Comparison of ENCODE assay signal across 17 mouse cellular contexts in the genomic region with DNA sequence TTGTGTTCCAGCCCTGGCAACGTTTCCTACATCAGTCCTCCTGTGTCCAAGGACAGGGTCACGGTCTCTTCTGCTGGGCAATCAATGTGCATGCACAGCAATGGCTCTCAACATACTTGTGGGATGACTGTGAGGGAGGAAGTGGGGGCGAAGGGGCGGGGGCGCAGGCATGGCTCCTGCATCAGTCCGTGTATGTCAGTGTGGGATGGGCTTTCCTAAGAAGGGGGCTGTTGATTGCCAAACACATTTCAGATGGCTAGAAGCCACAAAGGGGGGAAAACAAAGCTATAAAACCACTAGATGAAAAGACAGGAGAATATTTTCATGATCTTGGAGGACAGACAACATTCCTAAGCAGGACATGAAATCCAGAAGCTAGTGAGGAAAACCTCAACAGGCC.
DNase-seq lines count a peak whose midpoint lies in the region; ATAC-seq and TF ChIP-seq lines count a peak whose summit lies in the region.
"Had no signal": no experiment of that assay in that cellular context is flagged by ENCODE, and none has a peak within 500 bp of the region (broad histone marks: within the 10 kb centered on the region; RNA-seq: fewer than 3 reads in every experiment).

No protein-coding gene starts in this region.

- H3ac ChIP-seq in myocyte (ENCODE audit: control insufficient read depth, insufficient read length) = no peak overlapping the region

- H3K4me1 ChIP-seq in kidney, postnatal 0 days (replicated peaks; ENCODE audit: insufficient read depth, low read length) = no peaks in the 10 kb centered on the region
- H3K4me1 ChIP-seq in embryonic fibroblast, embryonic 13.5 days (ENCODE audit: control insufficient read depth, insufficient read depth, low read length) = no peaks in the 10 kb centered on the region
- H3K4me1 ChIP-seq in hindbrain, postnatal 0 days (ENCODE audit: insufficient read depth, low read length) = no peaks in the 10 kb centered on the region
- H3K4me1 ChIP-seq: forebrain, embryonic 10.5 days; hindbrain, embryonic 13.5 days; midbrain, embryonic 12.5 days had no signal

- no peak overlapping the region for H3K9ac ChIP-seq in kidney, postnatal 0 days (ENCODE audit: low read depth, low read length)
- no peak overlapping the region for H3K9ac ChIP-seq in hindbrain, postnatal 0 days (replicated peaks; ENCODE audit: low read length)
- H3K9ac ChIP-seq: hindbrain, embryonic 13.5 days; midbrain, embryonic 12.5 days had no signal

- H3K79me2 ChIP-seq in myocyte (ENCODE audit: control insufficient read depth, insufficient read depth) = no peaks in the 10 kb centered on the region

- no peaks in the 10 kb centered on the region for H3K9me3 ChIP-seq in kidney, postnatal 0 days (replicated peaks; ENCODE audit: low read length)
- no peaks in the 10 kb centered on the region for H3K9me3 ChIP-seq in hindbrain, postnatal 0 days (ENCODE audit: low read length)
- H3K9me3 ChIP-seq: forebrain, embryonic 10.5 days; hindbrain, embryonic 13.5 days; midbrain, embryonic 12.5 days had no signal

- no peaks in the 10 kb centered on the region for H3K27me3 ChIP-seq in kidney, postnatal 0 days (ENCODE audit: insufficient read depth, low read length)
- H3K27me3 ChIP-seq in myocyte (ENCODE audit: control insufficient read depth, insufficient read depth, insufficient read length) = no peaks in the 10 kb centered on the region
- H3K27me3 ChIP-seq in hindbrain, postnatal 0 days (ENCODE audit: insufficient read depth, low read length) = no peaks in the 10 kb centered on the region
- H3K27me3 ChIP-seq: hindbrain, embryonic 13.5 days; midbrain, embryonic 12.5 days had no signal

- no peak for ATAC-seq in kidney, postnatal 0 days (replicated peaks; ENCODE audit: low FRiP score, low read depth)
- ATAC-seq in hindbrain, postnatal 0 days = no peak
- ATAC-seq: intestine, embryonic 16.5 days had no signal

- TF ChIP-seq POLR2A in embryonic fibroblast, embryonic 13.5 days (IDR thresholded peaks at IDR 0.05; ENCODE audit: low read depth, low read length) = no peak
- TF ChIP-seq POLR2A in myocyte (IDR thresholded peaks at IDR 0.05; ENCODE audit: insufficient read length, low read depth) = peak; percentile 42

- DNase-seq in kidney, postnatal 0 days (ENCODE audit: low spot score) = peak; percentile 41
- DNase-seq in kidney, adult 18-20 months = no peak
- DNase-seq in NIH3T3 (ENCODE audit: low read depth) = peak; percentile 73
- DNase-seq in hindbrain, postnatal 0 days (ENCODE audit: low spot score) = no peak
- no peak for DNase-seq in cerebellum, postnatal 36 days
- DNase-seq: cerebellum, postnatal 25 days; heart, postnatal 10 days; liver; lung, adult 18-20 months; lung, postnatal 36 days; right cerebral cortex, postnatal 25 days had no signal

- H3K4me2 ChIP-seq in kidney, postnatal 0 days (ENCODE audit: low read length) = no peak overlapping the region
- peak overlapping the region; percentile 82 for H3K4me2 ChIP-seq in myocyte (ENCODE audit: low read depth)
- H3K4me2 ChIP-seq in hindbrain, postnatal 0 days (ENCODE audit: low read depth, low read length) = no peak overlapping the region
- H3K4me2 ChIP-seq: hindbrain, embryonic 13.5 days; midbrain, embryonic 12.5 days had no signal

- TF ChIP-seq CTCF in kidney, postnatal 0 days (IDR thresholded peaks at IDR 0.05; ENCODE audit: low read depth) = no peak
- no peak for TF ChIP-seq CTCF in embryonic fibroblast, embryonic 13.5 days (IDR thresholded peaks at IDR 0.05; ENCODE audit: borderline replicate concordance, insufficient read depth, low read length)
- TF ChIP-seq CTCF in hindbrain, postnatal 0 days (IDR thresholded peaks at IDR 0.05; ENCODE audit: low read depth) = no peak

- 75% methylated on average over 6 of the region's 6 CpGs for WGBS in kidney, postnatal 0 days
- WGBS in hindbrain, postnatal 0 days = 92% methylated on average over 6 of the region's 6 CpGs

- no peak overlapping the region for H3K4me3 ChIP-seq in kidney, postnatal 0 days (replicated peaks; ENCODE audit: low read depth, low read length)
- no peak overlapping the region for H3K4me3 ChIP-seq in embryonic fibroblast, embryonic 13.5 days (ENCODE audit: insufficient read depth, low read length)
- H3K4me3 ChIP-seq in myocyte = peak overlapping the region; percentile 17
- no peak overlapping the region for H3K4me3 ChIP-seq in hindbrain, postnatal 0 days (ENCODE audit: low read length)
- H3K4me3 ChIP-seq: forebrain, embryonic 10.5 days; hindbrain, embryonic 13.5 days; midbrain, embryonic 12.5 days had no signal

- H3K36me3 ChIP-seq in kidney, postnatal 0 days (ENCODE audit: insufficient read depth, low read length) = no peaks in the 10 kb centered on the region
- no peaks in the 10 kb centered on the region for H3K36me3 ChIP-seq in myocyte (ENCODE audit: control insufficient read depth, insufficient read depth)
- no peaks in the 10 kb centered on the region for H3K36me3 ChIP-seq in hindbrain, postnatal 0 days (ENCODE audit: insufficient read depth, low read length)
- H3K36me3 ChIP-seq: forebrain, embryonic 10.5 days; hindbrain, embryonic 13.5 days; midbrain, embryonic 12.5 days had no signal

- no peak overlapping the region for H3K27ac ChIP-seq in kidney, postnatal 0 days
- peak overlapping the region; percentile 35 for H3K27ac ChIP-seq in embryonic fibroblast, embryonic 13.5 days (ENCODE audit: insufficient read depth, low read length)
- no peak overlapping the region for H3K27ac ChIP-seq in hindbrain, postnatal 0 days
- H3K27ac ChIP-seq: forebrain, embryonic 10.5 days; hindbrain, embryonic 13.5 days; midbrain, embryonic 12.5 days had no signal

TF ChIP-seq in myocyte, 11 proteins besides CTCF, POLR2A, EP300 and RAD21:
- TF ChIP-seq MYOD1 (IDR thresholded peaks at IDR 0.05; ENCODE audit: control insufficient read depth in 1 of 3, insufficient read length in 2 of 3, low read depth in 2 of 3) (peak in 1 of 3 experiments; percentile 34), CEBPB (IDR thresholded peaks at IDR 0.05; ENCODE audit: insufficient read depth, poor library complexity, severe bottlenecking) (peak; percentile 36; the same call in 1 of the 2 replicates), USF1 (IDR thresholded peaks at IDR 0.05; ENCODE audit: low read depth) (no peak), TCF3 (IDR thresholded peaks at IDR 0.05; ENCODE audit: insufficient read length, low read depth) (no peak)

Comparison
In these comparisons a context has a peak if more than half of its experiments do, and no peak if none do; other contexts are left out.
1. DNase-seq: peak in kidney, postnatal 0 days (single experiment) and NIH3T3 (single experiment); none in kidney, adult 18-20 months (single experiment), hindbrain, postnatal 0 days (single experiment) and cerebellum, postnatal 36 days (0 of 2).